Mouse (Mus musculus) thymus, adult 18-20 months (tissue): ENCODE results near the gene Uqcrq.

Experiments used
- DNase-seq, 2 experiments: peaks; one replicate each; pipeline ENCODE4 v3.0.0; 2022; ENCODE audit warnings: mixed read lengths in 2 of 2

Uqcrq gene

GRCm38 (mm10) chr11:53430670-53431346, at the start of gene Uqcrq, which contains the start of gene Gdf9:
TSS of gene Uqcrq (minus strand) at chr11:53430831.
TSS of gene Gdf9 (plus strand) at chr11:53431023.
- peak; percentile 99 to 100 for DNase-seq

- no peak for DNase-seq
These were observed 49.2 kb upstream of the Uqcrq start, which contains the start of the genes Gm9945 and Sowaha for GRCm38 (mm10) chr11:53479783-53480301. TSS of gene Gm9945 (plus strand) at chr11:53480166. TSS of gene Sowaha (minus strand) at chr11:53480274.

- no peak for DNase-seq
These were observed 48.6 kb upstream of the Uqcrq start for GRCm38 (mm10) chr11:53479171-53479782.

GRCm38 (mm10) chr11:53478383-53479170, 47.9 kb upstream of the Uqcrq start:
- no peak for DNase-seq

- DNase-seq = no peak
These were observed 47.2 kb upstream of the Uqcrq start for GRCm38 (mm10) chr11:53477833-53478232.

GRCm38 (mm10) chr11:53475620-53476019, 45.0 kb upstream of the Uqcrq start:
- DNase-seq = no peak

- no peak for DNase-seq
These were observed 42.1 kb upstream of the Uqcrq start for GRCm38 (mm10) chr11:53472709-53473108.

- peak; percentile 51 to 53 for DNase-seq
These were observed 39.5 kb upstream of the Uqcrq start, which contains the start of gene Gm9837 for GRCm38 (mm10) chr11:53469968-53470695. TSS of gene Gm9837 (minus strand) at chr11:53470479.

- DNase-seq = no peak
These were observed 38.8 kb upstream of the Uqcrq start for GRCm38 (mm10) chr11:53469294-53469967.

GRCm38 (mm10) chr11:53466231-53466971, 35.8 kb upstream of the Uqcrq start:
- DNase-seq = no peak

- no peak for DNase-seq
These were observed 33.2 kb upstream of the Uqcrq start for GRCm38 (mm10) chr11:53463551-53464424.

GRCm38 (mm10) chr11:53461727-53462126, 31.1 kb upstream of the Uqcrq start:
- DNase-seq = no peak

GRCm38 (mm10) chr11:53460192-53460591, 29.6 kb upstream of the Uqcrq start:
- DNase-seq = no peak

GRCm38 (mm10) chr11:53458996-53459395, 28.4 kb upstream of the Uqcrq start:
- DNase-seq = no peak

- no peak for DNase-seq
These were observed 26.8 kb upstream of the Uqcrq start for GRCm38 (mm10) chr11:53457372-53457954.

GRCm38 (mm10) chr11:53456474-53457371, 26.1 kb upstream of the Uqcrq start, which contains the start of the genes Gm10447 and Shroom1:
TSS of gene Gm10447 (minus strand) at chr11:53457110.
TSS of gene Shroom1 (plus strand) at chr11:53457205.
- no peak for DNase-seq

GRCm38 (mm10) chr11:53453031-53453430, 22.4 kb upstream of the Uqcrq start:
- no peak for DNase-seq

- no peak for DNase-seq
These were observed 21.8 kb upstream of the Uqcrq start for GRCm38 (mm10) chr11:53452396-53452795.
